Mouse (Mus musculus): ENCODE measurements around the gene Kifc1.
"Not testable (repeated sequence)": the region's sequence is repeated elsewhere in the genome, so short reads cannot be mapped to it uniquely, and the experiment has no call there.

Kifc1 gene

DNA sequence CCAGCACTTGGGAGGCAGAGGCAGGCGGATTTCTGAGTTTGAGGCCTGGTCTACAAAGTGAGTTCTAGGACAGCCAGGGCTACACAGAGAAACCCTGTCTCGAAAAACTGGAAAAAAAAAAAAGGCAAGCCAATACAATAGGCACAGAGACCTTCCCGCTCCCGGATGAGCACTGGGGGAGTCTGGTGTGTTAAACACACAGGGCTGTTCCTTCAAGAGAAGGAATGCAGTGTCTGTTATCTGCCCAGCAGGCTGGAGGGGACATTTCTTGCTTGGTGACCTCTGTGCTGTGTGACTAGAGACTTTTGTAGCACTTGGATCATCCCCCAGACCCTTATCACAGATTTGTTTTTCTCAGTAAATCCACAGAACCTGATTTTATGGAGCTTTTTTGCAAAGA lies 11.2 kb upstream of the Kifc1 start:
- DNase-seq (ENCODE audit: low read depth) = no peak

DNA sequence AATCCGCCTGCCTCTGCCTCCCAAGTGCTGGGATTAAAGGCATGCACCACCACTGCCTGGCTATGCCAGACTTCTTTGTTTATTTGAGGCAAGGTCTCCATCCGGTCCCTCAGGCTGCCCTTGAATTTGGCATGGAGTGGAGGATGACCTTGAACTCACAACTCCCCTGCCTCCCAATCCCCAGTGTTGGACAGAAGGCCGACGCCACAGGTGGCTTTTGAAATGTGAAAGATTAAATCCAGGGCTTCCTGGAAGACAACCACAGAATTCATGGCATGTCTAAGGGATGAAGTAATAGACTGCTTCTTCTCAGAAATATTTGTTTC lies 10.5 kb upstream of the Kifc1 start:
- no peak for DNase-seq (ENCODE audit: low read depth)

DNA sequence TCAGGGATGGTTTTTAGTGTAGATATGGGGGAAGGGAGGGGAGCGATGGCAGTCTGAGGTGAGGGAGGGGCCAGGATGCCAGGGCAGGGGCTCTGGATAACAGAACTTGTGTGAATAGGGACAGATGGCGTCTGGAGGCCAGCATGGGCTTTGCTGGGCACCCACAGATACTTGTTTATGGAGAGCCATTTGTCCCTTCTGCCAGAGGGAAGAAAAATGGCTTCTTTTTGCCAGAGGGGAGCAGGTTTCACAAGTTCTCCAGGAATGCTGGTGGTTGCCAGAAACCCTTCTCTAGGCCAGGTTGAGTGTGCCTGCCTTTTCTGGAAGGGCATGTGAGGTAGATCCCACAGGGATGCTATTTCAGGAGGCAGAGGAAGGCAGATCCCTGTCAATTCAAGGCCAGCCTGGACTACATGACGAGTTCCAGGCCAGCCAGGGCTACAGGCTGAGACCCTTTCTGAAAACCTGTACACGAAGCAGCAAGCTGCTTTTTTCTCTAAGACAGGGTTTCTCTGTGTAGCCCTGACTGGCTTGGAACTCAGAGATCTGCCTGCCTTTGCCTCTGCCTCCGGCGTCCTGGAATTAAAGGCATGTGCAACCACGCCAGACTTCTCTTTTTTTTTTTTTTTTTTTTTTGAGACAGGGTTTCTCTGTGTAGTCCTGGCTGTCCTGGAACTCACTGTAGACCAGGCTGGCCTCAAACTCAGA lies 10.0 kb upstream of the Kifc1 start:
- no peak for DNase-seq (ENCODE audit: low read depth)

DNA sequence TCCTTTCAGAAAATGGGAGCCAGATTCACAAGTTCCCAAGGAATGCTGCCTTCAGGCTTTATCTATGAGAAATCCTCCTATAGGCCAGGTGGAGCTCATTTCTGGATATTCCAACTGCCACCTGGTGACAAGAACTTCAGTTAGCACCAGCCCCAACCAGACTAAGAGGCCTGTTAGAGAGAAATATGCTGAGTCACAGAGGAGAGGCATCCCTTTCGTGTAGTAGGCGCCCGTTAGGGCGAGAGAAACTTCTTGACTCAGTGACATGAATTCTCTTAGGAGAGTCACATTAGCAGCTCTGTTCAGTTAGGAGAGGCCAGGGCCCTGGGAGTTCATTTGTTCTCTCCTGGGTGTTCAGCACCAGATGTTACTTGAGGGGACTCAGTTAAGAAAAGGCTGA lies 9.2 kb upstream of the Kifc1 start:
- no peak for DNase-seq (ENCODE audit: low read depth)

DNA sequence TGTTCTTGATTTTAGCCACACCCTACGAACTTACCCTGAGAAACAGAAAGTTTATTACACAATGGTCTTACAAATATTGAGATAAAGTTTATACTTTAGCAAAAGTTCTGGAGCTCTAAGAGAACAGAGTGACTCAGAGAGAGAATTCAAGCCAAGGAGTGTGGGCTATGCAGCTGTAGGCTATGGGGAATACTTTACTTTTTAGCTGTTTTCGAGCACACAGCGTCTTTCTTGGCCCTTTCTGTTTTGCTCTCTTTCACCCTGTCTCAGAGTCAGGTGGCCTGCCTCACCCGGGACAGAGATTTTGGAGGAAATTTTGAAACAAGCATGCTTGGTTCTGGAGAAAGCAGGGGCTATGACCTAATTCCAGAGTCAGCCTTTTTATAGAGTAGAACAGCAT lies 7.7 kb upstream of the Kifc1 start:
- DNase-seq (ENCODE audit: low read depth) = not testable (repeated sequence)

DNA sequence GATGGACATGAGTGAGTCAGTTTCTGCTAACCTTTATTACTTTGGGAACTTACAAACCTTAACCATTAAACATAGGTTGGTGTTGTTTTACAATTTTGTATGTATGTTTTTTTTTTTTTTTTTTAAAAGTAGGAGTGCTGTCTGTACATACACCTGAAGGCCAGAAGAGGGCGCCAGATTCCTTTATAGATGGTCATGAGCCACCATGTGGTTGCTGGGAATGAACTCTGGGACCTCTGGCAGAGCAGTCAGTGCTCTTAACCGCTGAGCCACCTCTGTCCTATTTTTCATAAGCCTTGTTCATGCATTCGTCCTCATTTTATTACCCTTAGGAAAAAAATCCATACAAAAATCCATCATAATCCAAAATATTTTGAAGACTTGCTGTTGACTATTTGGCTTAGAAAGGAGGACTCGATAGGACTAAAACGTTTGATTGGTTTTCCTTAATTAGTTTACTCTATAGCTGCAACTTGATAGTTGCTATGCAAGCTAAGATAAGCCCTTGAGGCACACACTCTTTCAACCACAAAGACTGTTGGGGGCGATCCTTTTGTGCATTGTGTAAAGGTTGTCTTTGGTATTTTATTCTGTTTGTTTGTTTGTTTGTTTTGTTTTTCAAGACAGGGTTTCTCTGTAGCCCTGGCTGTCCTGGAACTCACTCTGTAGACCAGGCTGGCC lies 6.8 kb upstream of the Kifc1 start:
- DNase-seq (ENCODE audit: low read depth) = peak; percentile 85

DNA sequence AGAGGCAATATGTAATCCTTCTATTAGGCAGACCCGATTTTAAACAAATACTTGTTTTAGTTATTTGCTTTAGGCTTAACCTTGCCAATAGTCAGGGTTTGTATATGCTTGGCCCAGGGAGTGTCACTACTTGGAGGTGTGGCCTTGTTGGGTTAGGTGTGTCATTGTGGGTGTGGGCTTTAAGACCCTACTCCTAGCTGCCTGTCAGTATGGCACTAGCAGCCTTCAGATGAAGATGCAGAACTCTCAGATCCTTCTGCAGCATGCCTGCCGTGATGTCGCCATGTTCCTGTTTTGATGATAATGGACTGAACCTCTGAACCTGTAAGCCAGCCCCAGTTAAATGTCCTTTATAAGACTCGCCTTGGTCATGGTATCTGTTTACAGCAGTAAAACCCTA lies 2.5 kb upstream of the Kifc1 start:
- not testable (repeated sequence) for DNase-seq (ENCODE audit: low read depth)

DNA sequence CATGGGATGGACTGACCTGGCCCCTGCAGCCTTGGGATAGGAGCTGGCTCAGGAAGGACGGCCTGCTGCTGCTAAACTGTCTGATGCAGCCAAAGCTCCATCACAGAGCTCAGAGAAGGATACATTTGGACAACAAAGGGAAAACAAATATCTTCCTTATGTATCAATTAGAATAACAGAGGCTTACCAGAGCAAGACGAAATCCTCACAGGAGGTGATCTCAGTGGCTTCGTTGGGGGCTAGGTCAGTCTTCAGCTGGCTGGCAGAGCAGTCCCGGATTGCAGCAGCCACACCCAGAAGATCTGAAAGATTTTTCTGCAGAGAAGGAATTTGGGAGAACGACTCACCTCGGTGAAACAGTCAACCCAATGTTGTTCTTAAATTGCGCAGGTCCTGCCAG lies 2.0 kb upstream of the Kifc1 start:
- DNase-seq (ENCODE audit: low read depth) = no peak

DNA sequence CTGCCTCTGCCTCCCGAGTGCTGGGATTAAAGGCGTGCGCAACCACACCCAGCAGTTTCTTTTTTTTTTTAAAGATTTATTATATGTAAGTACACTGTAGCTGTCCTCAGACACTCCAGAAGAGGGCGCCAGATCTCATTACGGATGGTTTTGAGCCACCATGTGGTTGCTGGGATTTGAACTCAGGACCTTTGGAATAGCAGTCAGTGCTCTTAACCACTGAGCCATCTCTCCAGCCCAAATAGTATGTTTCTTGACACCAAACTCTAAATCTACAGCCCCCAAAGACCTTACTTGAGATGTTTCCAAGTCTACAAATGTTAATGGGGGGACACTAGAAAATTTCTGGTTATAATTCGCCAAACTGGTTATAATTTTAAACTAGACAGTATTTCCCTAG lies 1.4 kb upstream of the Kifc1 start:
- not testable (repeated sequence) for DNase-seq (ENCODE audit: low read depth)

DNA sequence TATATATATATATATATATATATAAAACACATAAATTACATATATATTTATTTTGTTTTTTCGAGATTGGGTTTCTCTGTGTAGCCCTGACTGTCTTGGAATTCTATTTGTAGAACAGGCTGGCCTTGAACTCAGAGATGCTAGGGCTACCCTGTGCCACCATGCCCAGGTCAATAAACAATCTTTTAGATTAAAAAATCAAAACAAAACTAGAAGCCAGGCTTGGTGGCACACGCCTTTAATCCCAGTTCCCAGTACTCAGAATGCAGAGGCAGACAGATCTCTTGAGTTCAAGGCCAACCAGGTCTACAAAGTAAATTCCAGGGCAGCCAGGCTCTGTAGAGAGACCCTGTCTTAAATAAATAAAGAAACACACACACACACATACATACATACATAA lies 896 bp upstream of the Kifc1 start:
- DNase-seq (ENCODE audit: low read depth) = no peak

DNA sequence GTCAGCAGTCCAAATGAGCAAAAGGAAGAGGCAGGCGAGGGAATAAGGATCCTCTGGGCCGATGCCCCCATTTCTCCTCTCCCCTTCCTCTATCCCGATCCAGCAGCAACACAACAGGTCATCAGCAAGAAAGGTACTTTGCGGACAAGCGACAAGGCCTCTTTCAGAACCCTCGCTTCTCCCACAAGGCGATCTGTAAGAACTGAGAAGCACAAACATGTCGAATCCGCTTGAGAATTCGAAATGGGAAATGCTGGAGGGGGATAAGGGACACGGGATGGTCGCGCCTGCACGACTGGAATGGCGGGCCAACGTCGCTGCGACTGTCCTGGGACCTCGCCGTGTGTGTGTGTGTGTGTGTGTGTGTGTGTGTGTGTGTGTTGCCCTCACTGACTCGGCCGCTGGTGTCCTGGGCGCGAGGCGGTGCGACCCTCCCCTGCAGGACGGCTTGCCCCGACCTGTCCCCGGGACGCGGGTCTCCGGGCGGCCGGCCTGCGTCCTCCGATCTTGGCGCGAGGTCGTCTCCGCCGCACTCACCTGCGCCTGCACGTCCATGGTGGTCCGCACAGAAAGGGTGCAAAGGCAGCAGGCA lies 424 bp downstream of the Kifc1 start:
- not testable (repeated sequence) for DNase-seq (ENCODE audit: low read depth)

DNA sequence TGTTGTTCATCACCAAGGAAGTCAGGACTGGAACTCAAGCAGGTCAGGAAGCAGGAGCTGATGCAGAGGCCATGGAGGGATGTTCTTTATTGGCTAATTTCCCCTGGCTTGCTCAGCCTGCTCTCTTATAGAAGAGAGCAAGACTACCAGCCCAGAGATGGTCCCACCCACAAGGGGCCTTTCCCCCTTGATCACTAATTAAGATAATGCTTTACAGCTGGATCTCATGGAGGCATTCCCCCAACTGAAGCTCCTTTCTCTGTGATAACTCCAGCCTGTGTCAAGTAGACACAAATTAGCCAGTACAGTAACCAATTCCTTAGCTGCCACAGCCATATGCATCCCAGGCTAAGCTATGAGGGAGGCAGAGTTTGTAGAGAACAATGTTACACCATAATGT lies 2.2 kb downstream of the Kifc1 start:
- DNase-seq (ENCODE audit: low read depth) = not testable (repeated sequence)

DNA sequence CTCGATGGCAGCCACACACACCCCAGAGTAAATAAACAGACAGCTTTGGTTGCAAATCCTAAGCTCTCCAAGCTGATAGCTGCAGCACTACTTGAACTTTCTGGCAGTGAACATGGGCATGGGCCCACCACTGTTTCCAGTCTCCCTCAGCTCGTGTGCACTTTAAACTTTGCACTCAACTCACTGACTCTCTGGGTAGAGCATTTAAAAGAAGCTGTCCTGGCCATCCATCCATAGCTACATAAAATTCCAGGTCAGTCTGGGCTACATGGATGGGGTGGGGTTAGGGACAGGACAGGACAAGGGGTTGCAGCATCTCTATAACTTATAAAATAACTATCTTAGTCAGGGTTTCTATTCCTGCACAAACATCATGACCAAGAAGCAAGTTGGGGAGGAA lies 2.7 kb downstream of the Kifc1 start:
- DNase-seq (ENCODE audit: low read depth) = not testable (repeated sequence)

DNA sequence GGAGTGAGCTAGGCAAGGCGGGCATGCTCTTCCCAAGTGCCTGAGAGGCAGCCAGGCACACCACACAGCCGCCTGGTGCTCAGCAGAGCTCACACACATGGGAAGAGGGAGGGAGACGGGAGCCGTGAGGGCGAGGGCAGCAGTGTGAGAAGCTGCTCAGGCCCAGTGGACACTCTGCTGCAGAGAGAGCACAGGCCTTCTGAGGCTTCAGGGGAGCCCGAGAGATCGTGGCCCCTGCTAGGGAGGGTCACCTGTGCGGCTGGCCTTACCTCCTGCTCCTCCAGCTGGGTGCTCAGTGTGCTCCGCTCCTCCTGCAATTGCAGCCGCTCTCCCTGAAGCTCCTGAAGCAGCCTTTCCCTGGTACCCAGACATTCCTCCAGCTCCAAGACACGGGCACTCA lies 6.1 kb downstream of the Kifc1 start:
- DNase-seq (ENCODE audit: low read depth) = not testable (repeated sequence)

DNA sequence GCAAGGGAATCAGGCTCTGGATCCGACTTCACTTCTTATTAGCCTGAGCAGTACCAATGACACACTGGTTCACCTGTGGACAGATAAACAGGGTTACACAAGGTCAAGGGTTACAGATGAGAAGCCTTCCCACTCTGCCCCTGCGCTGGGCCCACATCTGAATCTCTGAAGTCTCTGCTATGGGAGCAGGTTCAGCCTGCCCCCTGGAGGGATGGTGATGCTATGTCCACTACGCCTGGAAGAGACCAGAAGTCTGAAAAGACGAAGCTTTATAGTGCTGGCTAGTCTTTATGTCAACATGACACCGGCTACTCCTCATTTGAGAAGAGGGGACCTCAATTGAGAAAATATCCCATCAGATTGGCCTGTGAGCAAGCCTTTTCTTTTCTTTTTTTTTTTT lies 14.7 kb downstream of the Kifc1 start:
- DNase-seq (ENCODE audit: low read depth) = not testable (repeated sequence)

DNA sequence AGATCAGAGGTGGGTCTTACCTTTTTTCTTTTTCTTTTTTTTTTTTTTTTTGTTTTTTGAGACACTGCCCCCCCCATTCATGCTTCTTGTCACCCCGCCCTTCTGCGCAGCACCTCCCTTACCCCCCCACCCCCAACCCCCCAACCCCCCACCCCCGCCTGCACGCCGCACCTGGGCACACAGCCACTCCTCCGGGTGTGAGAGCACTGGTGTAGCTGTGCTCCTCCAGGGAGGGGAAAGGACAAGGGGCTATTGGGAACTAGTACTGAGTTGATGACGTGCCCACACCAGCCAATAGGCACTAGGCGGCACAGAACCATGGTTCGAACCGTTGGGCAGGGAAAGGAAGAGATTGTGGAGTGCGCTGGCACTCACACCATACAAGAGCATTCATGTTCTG lies 16.1 kb downstream of the Kifc1 start:
- no peak for DNase-seq (ENCODE audit: low read depth)

DNA sequence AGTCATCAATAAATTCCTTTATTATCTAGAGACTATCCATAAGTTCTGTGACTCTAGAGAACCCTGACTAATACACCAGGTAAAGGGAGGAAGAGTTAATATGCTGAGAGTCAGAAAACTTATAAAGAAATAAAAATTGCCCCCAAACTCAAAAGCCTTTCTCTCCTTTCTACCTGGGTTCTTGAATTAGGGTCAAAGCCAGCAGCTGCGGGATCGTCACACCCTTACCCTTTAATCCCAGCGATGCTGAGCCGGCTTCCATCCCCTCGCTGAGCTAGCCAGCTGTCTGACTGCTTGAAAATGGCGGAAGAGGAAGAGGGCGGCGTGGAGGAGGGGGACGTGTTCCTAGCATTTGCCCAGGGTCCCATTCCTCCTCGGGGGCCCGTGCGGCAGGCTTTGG lies 16.9 kb downstream of the Kifc1 start, which contains the start of gene Gm7029:
Gene Gm7029, plus strand, starts transcription at position 301 of the 400 bp plus-strand sequence.
- not testable (repeated sequence) for DNase-seq (ENCODE audit: low read depth)

DNA sequence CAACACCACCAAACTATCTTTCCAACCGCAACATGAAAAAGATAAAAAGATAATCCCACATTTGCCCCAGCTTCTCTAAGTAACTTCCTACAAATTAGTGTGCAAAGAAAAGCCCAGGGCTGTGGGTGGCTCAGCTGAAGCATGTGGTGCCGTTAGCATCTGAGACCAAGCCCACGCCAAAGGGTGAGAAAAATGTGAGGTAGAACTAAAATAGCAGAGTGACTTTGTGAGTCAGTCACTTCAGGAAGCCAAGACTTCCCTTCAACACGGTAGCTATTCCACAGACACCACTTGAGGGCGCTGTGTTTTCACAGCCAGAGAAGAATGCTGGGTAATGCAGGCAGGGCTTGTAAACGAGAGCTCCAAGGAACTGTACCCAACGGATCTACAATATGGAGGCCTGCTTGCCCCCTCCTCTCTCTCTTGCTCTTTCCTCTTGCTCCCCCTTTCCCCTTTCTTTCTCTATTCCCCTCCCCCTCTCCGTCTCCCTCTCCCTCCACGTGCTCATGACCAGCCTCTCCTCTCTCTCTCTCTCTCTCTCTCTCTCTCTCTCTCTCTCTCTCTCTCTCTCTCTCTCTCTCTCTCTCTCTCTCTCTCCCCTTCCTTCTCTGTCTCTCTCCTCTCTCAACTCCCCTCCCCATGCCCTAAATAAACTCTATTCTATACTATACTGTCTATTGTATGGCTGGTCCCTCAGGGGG lies 25.0 kb downstream of the Kifc1 start:
- DNase-seq (ENCODE audit: low read depth) = peak; percentile 90

DNA sequence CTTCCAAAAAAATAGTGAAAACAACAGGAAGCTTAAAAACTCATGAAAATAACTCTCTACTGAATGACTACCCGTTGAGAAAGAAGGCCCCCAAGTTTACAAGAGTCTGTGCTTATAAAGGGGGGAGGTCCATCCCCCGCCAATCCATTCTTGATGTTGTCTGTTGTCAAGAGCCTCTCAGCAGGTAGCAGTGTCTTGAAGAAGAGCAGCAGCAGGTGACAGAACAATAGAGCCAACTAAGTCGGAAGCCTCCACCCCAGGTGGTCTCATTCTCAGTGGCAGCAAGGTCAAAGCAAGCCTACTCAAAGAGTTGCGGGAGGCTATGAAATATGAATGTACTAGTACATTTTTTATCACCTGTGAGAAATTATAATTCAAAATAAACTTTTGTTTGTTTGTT lies 32.6 kb downstream of the Kifc1 start:
- DNase-seq (ENCODE audit: low read depth) = no peak

DNA sequence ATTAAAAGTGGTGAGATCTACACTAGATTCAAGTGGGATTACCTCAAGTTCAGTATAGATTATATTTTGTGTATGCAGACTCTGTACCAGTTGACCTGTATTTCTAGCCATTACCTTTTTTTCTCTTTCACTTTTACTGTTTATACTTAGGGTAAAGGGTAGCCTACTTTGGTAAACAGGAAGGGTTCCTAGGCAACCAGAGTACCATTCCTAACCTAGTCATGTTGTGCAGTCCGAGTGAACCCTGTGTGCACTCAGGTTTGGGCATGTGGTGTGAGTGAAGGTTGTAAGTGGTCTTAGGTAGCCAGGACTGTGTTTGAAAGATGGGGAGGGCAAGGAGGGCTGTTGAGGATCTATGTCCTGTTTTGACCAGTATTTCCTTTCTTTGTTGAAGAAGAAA lies 39.1 kb downstream of the Kifc1 start:
- no peak for DNase-seq (ENCODE audit: low read depth)

DNA sequence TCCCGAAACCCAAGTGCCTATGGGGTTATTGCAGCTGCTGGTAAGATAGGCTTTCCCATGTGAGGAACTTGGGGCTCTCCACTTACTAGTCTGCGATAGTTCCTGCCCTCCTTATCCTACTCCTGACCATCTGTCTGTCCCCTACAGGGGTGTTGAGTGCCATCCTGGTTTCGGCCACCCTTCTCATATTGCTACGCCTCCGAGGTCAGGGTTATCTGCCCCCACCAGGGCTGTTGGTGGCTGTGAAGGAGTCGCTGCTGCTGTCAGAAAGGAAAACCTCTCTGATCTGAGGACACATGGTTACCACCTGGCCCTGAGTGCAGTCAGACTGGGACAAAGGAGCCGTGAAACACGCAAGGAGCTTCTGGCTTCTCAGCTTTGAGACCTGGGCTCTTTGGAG lies 42.3 kb downstream of the Kifc1 start:
- DNase-seq (ENCODE audit: low read depth) = no peak

DNA sequence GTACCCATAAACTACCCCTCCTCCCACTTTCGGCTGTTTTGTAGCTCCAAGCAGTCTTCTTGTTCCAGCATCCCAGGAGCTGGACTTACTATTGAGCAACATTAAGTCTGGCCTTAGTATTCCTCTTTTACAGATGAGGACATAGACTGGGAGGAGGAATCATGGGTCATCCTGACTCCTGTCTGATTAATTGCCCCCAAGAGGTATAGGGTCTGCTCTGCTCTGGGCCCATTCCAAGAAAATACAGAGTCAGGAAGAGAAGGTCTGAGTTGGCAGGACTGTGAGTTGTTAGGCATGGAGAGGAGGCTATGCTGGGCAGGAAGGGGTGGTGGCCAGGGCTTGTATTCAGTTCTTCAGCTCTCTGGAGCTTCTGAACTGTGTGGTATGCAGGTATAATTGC lies 46.3 kb downstream of the Kifc1 start:
- DNase-seq (ENCODE audit: low read depth) = no peak
